In genomic region chr8:56622470-56623024, GRCm38 (mm10) we compare ENCODE assay signal across 10 mouse cellular contexts.
DNase-seq lines count a peak whose midpoint lies in the region; ATAC-seq lines count a peak whose summit lies in the region.
"Had no signal": no experiment of that assay in that cellular context is flagged by ENCODE, and none has a peak within 500 bp of the region (broad histone marks: within the 10 kb centered on the region; RNA-seq: fewer than 3 reads in every experiment).

No protein-coding gene starts in this region.

- no peak for ATAC-seq in heart, embryonic 16.5 days (replicated peaks; ENCODE audit: extremely low read depth, insufficient read depth, low FRiP score)
- ATAC-seq in hindbrain, embryonic 15.5 days (ENCODE audit: low FRiP score, low read depth), result no peak; the same call in 1 of the 2 replicates
- no peak for ATAC-seq in midbrain, embryonic 14.5 days (ENCODE audit: low FRiP score, low TSS enrichment)

- no peak overlapping the region for H3K27ac ChIP-seq in heart, embryonic 16.5 days (ENCODE audit: low read length)
- H3K27ac ChIP-seq in hindbrain, embryonic 15.5 days (replicated peaks), result no peak overlapping the region
- H3K27ac ChIP-seq in midbrain, embryonic 14.5 days (replicated peaks; ENCODE audit: low read depth, low read length), result no peak overlapping the region
- H3K27ac ChIP-seq: liver, embryonic 14.5 days had no signal

- no peaks in the 10 kb centered on the region for H3K36me3 ChIP-seq in heart, embryonic 16.5 days (ENCODE audit: control insufficient read depth, insufficient read depth)
- H3K36me3 ChIP-seq in hindbrain, embryonic 15.5 days, result no peaks in the 10 kb centered on the region
- no peaks in the 10 kb centered on the region for H3K36me3 ChIP-seq in midbrain, embryonic 14.5 days (ENCODE audit: control insufficient read depth, insufficient read depth, low read length)

- no peak for DNase-seq in heart, postnatal 4 days
- DNase-seq in embryo, embryonic 10.5 days (ENCODE audit: low spot score), result peak; percentile 67
- DNase-seq in midbrain, embryonic 14.5 days, result peak; percentile 35
- DNase-seq in cerebellum, postnatal 14 days, result no peak
- DNase-seq in cerebellum, adult 9-11 months, result no peak
- DNase-seq in thymus, postnatal 14 days, result no peak
- DNase-seq: gastrocnemius, postnatal 25 days had no signal

- peak overlapping the region; percentile 7 for H3K9ac ChIP-seq in heart, embryonic 16.5 days (ENCODE audit: low read length)
- H3K9ac ChIP-seq in hindbrain, embryonic 15.5 days, result no peak overlapping the region
- H3K9ac ChIP-seq in midbrain, embryonic 14.5 days (replicated peaks; ENCODE audit: low read length), result no peak overlapping the region
- H3K9ac ChIP-seq: liver, embryonic 14.5 days had no signal

- H3K27me3 ChIP-seq in heart, embryonic 16.5 days (ENCODE audit: control insufficient read depth, insufficient read depth, low read length), result no peaks in the 10 kb centered on the region
- H3K27me3 ChIP-seq in hindbrain, embryonic 15.5 days, result peaks cover 47% of the 10 kb centered on the region
- peaks cover 45% of the 10 kb centered on the region for H3K27me3 ChIP-seq in midbrain, embryonic 14.5 days (ENCODE audit: control insufficient read depth, insufficient read depth, low read length)

- H3K4me2 ChIP-seq in heart, embryonic 16.5 days (ENCODE audit: low read depth, low read length), result peak overlapping the region; percentile 60
- H3K4me2 ChIP-seq in hindbrain, embryonic 15.5 days, result peak overlapping the region; percentile 45
- H3K4me2 ChIP-seq in midbrain, embryonic 14.5 days (ENCODE audit: low read length), result peak overlapping the region; percentile 39

- H3K4me3 ChIP-seq in heart, embryonic 16.5 days (ENCODE audit: low read length), result peak overlapping the region; percentile 40
- peak overlapping the region; percentile 2; the same call in 1 of the 2 replicates for H3K4me3 ChIP-seq in hindbrain, embryonic 15.5 days
- 0 out of 2 replicates have a peak overlapping the region, but pooled peaks have one; percentile 7 for H3K4me3 ChIP-seq in midbrain, embryonic 14.5 days (replicated peaks; ENCODE audit: low read depth, low read length)

- 5% methylated on average over 18 of the region's 18 CpGs for WGBS in heart, embryonic 16.5 days
- 2% methylated on average over 18 of the region's 18 CpGs for WGBS in hindbrain, embryonic 15.5 days
- 2% methylated on average over 18 of the region's 18 CpGs for WGBS in midbrain, embryonic 14.5 days

- no peaks in the 10 kb centered on the region for H3K9me3 ChIP-seq in heart, embryonic 16.5 days (replicated peaks; ENCODE audit: control insufficient read depth, low read length)
- no peaks in the 10 kb centered on the region for H3K9me3 ChIP-seq in hindbrain, embryonic 15.5 days
- H3K9me3 ChIP-seq in midbrain, embryonic 14.5 days (ENCODE audit: control insufficient read depth, low read length), result no peaks in the 10 kb centered on the region

- peaks cover 18% of the 10 kb centered on the region for H3K4me1 ChIP-seq in heart, embryonic 16.5 days (ENCODE audit: control insufficient read depth, insufficient read depth, low read length)
- peaks cover 12% of the 10 kb centered on the region for H3K4me1 ChIP-seq in hindbrain, embryonic 15.5 days (replicated peaks)
- peaks cover 13% of the 10 kb centered on the region; the same call in 1 of the 2 replicates for H3K4me1 ChIP-seq in midbrain, embryonic 14.5 days (ENCODE audit: control insufficient read depth, insufficient read depth, low read length)

Comparison
In these comparisons a context has a peak if more than half of its experiments do, and no peak if none do; other contexts are left out.
1. DNase-seq: peak in embryo, embryonic 10.5 days (single experiment) and midbrain, embryonic 14.5 days (single experiment); none in heart, postnatal 4 days (single experiment), cerebellum, postnatal 14 days (0 of 2), cerebellum, adult 9-11 months (single experiment) and thymus, postnatal 14 days (single experiment).
2. Peak in every context shown above with its lines, with median percentiles within 50 percentile points of each other: H3K4me2 ChIP-seq and H3K4me3 ChIP-seq.